Mouse (Mus musculus): ENCODE measurements around the gene Smad1.

Gene Smad1

GRCm38 (mm10) chr8:79382857-79383262, 16.5 kb downstream of the Smad1 start:
- DNase-seq (ENCODE audit: low spot score), result no peak

GRCm38 (mm10) chr8:79381771-79382170, 17.5 kb downstream of the Smad1 start:
- no peak for DNase-seq (ENCODE audit: low spot score)

- no peak for DNase-seq (ENCODE audit: low spot score)
Observed at GRCm38 (mm10) chr8:79380386-79380785, 18.9 kb downstream of the Smad1 start.

GRCm38 (mm10) chr8:79379971-79380370, 19.3 kb downstream of the Smad1 start:
- DNase-seq (ENCODE audit: low spot score), result no peak

GRCm38 (mm10) chr8:79376648-79377047, 22.7 kb downstream of the Smad1 start:
- no peak for DNase-seq (ENCODE audit: low spot score)

- no peak for DNase-seq (ENCODE audit: low spot score)
Observed at GRCm38 (mm10) chr8:79375775-79376123, 23.6 kb downstream of the Smad1 start.

- no peak for DNase-seq (ENCODE audit: low spot score)
Observed at GRCm38 (mm10) chr8:79375074-79375774, 24.1 kb downstream of the Smad1 start.

GRCm38 (mm10) chr8:79374410-79374809, 24.9 kb downstream of the Smad1 start:
- DNase-seq (ENCODE audit: low spot score), result no peak

- no peak for DNase-seq (ENCODE audit: low spot score)
Observed at GRCm38 (mm10) chr8:79373563-79373962, 25.8 kb downstream of the Smad1 start.

- DNase-seq (ENCODE audit: low spot score), result no peak
Observed at GRCm38 (mm10) chr8:79372960-79373359, 26.4 kb downstream of the Smad1 start.

GRCm38 (mm10) chr8:79372521-79372920, 26.8 kb downstream of the Smad1 start:
- no peak for DNase-seq (ENCODE audit: low spot score)

- no peak for DNase-seq (ENCODE audit: low spot score)
Observed at GRCm38 (mm10) chr8:79372084-79372483, 27.2 kb downstream of the Smad1 start.

- DNase-seq (ENCODE audit: low spot score), result no peak
Observed at GRCm38 (mm10) chr8:79370646-79371290, 28.6 kb downstream of the Smad1 start.

GRCm38 (mm10) chr8:79369163-79369562, 30.2 kb downstream of the Smad1 start:
- DNase-seq (ENCODE audit: low spot score), result no peak

- no peak for DNase-seq (ENCODE audit: low spot score)
Observed at GRCm38 (mm10) chr8:79367959-79368358, 31.4 kb downstream of the Smad1 start.

- DNase-seq (ENCODE audit: low spot score), result no peak
Observed at GRCm38 (mm10) chr8:79367350-79367749, 32.0 kb downstream of the Smad1 start.

- DNase-seq (ENCODE audit: low spot score), result no peak
Observed at GRCm38 (mm10) chr8:79366227-79366626, 33.1 kb downstream of the Smad1 start.

- no peak for DNase-seq (ENCODE audit: low spot score)
Observed at GRCm38 (mm10) chr8:79365707-79366106, 33.6 kb downstream of the Smad1 start.

GRCm38 (mm10) chr8:79364806-79365205, 34.5 kb downstream of the Smad1 start:
- DNase-seq (ENCODE audit: low spot score), result no peak

GRCm38 (mm10) chr8:79362430-79362829, 36.9 kb downstream of the Smad1 start:
- no peak for DNase-seq (ENCODE audit: low spot score)

- DNase-seq (ENCODE audit: low spot score), result no peak
Observed at GRCm38 (mm10) chr8:79360774-79361527, 38.4 kb downstream of the Smad1 start.

- DNase-seq (ENCODE audit: low spot score), result no peak
Observed at GRCm38 (mm10) chr8:79360302-79360701, 39.0 kb downstream of the Smad1 start.
